Mouse (Mus musculus) monocyte, adult 5-6 weeks (primary cell): ENCODE data around the gene Zfp367. TPM values are rescaled to one million over a fixed set of nuclear protein-coding genes. Genes with fewer than 3 reads are reported as not detected.

Source experiments
- ATAC-seq: fragments of 153-309, 156-312 bp; replicated peaks from 2 replicates; pipeline ENCODE4 v1.8.0; 2017; ENCODE audit warnings: mild to moderate bottlenecking; ENCODE audit not compliant: low TSS enrichment, insufficient number of reproducible peaks, severe bottlenecking, poor library complexity, low FRiP score
- total RNA-seq: library from RNA; stranded (forward); fragments of 200-1000, 200-491, 200-594 nt; gene quantifications from 3 replicates; pipeline ENCODE4 v1.2.3, GENCODE M21; 2017

Gene Zfp367
- total RNA-seq, 1 experiment from 2014 or later, result 26.9 TPM

DNA sequence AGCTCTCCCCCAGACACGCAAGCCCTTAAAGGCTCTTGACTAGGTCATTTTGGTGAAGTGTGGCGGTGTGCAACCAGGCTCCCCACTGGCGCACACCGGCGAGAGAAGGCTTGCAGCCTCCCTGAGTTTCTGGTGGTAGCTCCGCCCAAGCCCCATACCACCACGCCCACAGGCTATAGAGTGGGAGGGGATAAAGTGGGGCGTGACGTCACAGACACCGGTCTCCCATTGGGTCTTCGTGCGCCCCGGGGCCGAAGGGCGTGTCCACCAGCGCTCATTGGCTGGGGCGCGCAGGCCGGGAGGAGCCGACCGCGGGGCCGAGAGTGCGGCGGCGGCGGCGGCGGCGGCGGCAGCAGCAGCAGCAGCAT, 8.5 kb upstream of the Zfp367 start, which contains the start of gene Habp4:
Gene Habp4 (plus strand): TSS at position 277 of the 368 bp plus-strand sequence.
- ATAC-seq, result peak; percentile 98

DNA sequence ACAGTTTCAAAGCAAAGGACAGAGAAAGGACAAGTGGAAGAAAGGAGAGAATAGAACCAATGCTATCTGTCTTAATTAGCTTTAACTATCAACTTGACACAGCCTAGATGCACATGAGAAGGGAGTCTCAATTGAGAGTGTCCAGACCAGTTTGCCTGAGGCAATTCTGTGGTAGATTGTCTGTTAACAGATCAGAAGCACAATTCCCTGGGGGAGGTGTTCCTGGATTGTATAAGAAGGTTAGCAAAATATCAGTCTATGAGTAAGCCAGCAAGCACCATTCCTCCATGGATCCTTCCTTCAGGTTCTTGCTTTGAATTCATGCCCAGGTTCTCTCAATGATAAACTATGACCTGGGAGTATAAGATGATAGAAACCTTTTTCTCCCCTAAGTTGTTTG, 4.0 kb upstream of the Zfp367 start:
- no peak for ATAC-seq

DNA sequence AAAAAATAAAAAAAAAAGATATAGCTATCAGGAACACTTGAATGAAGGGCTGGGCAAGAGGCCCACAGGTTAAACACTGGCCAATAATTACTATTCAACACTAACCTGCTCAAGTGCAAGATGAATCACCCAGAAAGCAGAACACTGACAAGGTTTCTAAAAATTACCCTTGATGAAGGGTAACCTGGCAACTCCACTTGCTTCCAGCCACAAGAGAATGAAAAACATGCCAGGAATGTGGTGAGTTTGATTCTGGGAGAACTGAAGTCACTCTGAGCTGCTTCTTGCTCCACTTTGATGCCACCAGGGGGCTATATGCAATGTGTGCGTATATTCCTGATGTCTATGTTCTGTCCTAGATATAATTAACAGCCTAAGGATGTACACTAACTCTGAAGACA, 2.2 kb upstream of the Zfp367 start:
- no peak for ATAC-seq

DNA sequence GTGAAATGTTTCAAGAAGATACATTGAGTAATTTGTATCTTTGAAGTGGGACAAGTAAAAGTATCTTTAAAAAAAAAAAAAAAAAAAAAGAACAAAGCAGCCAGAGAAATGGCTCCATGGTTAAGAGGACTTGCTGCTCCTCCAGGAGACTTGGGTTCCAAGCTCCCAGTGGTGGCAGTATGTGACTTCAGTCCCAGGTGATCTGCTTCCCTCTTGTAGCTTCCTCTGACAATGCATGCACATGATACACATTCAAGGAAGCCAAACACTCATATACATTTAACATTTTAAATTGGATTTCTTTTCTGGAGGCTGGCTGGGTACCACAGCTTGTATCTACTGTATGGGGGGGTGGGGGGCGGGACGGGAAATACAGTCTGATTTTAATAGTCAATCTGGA, 1.6 kb upstream of the Zfp367 start:
- no peak for ATAC-seq

DNA sequence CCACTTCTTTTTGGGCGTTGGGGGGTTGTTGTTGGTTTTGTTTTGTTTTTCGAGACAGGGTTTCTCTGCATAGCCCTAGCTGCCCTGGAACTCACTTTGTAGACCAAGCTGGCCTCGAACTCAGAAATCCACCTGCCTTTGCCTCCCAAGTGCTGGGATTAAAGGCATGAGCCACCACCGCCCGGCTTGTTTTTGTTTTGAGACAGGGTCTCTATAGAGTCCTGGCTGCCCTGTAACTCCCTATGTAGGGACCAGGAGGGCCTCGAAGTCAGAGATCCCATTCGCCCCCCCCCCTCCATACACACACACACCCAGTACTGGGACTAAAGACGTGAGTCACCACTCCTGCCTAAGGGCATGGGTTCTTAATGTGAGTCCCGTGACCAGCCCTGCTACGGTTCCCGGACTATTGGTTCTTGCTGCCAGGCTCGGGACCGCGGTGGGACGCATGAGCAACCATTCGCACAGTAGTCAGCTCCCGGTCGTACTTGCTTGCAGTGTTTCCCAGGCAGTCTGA, 807 bp upstream of the Zfp367 start:
- 0 out of 2 replicates have a peak, but pooled peaks have one; percentile 7 for ATAC-seq

DNA sequence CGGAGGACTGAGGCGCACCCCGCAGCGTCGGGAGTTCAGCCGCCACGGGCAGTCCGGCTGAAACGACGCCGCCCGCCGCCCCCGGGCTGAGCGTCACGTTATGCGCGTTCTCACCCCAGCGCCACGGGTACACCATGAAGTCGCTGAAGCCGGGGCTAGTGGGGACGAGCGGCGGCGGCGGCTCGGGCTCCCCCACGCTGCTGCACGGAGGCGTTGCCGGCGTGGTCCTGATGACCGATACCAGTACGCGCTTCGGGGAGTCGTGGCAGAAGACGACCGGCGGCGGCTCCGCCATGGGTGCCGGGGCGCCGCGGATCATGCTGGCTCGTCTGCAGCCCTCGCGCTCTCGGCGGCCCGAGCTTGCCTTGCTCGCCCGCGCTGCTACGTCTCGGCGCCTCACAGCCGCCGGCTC, 325 bp downstream of the Zfp367 start:
- no peak for ATAC-seq

DNA sequence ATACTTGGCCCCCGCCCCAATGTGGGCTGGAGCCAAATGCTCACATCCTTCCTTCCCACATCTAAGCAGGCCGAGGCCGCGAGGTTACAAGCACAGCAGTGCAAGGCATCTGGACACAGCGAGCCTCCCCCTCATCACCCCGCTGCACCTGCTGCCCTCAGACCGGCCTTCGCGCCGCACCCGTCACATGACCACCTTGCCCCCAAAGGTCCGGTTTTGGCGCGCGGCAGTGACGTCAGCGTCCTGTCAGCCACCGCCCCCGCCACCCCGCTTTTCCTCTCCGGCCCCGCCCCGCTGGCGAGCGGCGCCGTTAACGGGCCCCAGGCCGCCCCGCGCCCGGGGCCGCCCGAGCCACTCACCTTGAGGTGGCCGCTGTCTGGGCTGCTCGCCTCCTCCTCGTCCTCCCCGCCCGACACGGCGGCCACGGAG, 747 bp downstream of the Zfp367 start:
- ATAC-seq, result peak; percentile 32

DNA sequence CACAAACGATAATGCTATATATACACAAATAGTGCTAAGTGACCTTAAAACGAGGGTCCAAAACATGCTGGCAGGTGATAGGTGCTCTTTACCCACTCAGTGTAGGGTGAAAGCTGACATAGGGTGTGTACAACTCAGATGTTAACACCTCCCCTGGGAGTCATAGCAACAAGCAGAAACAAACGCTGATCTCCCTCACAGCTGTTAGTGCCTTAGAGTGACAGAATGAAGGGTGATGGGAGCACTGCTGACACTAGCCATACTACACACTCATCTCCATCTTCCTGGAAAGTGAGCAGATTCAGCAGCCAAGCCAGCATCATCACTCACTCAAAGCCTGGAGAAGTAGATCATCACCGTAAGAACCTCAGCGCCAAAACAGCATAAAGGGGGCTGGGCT, 2.9 kb downstream of the Zfp367 start:
- no peak for ATAC-seq

DNA sequence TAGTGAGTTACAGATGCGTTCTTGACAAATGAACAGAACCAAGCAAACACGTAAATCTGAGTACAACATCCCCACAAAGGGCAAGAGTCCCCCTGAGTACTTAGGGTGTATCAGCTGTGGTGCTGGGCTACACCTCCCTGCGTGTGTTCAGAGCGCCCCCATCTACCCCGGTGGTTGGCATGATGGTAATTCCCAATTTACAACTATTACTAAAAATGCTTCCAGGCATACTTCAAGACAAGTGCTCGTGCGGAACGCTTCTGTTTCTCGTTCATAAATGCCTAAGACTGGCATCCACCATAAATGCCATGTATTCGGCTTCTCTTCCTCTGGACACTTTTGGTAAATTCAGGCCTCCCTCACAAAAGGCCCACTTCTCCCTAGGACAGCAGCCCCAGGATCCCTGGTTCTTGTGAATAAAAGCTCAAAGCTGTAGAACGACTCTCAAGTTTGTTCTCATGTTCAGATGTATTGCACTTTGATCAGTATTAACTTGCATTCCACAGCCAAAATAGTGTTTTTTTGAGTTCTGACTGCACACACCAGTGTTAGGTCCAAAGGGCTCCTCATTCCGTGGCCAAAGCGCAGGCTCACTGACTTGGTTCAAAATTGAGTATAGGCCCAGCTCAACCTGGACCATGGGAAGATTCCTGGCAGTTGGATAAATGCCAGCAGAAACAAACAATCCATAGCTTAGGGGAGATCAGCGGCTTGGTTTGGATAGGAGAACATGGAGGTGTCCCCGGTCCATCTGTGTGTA, 23.2 kb downstream of the Zfp367 start:
- 0 out of 2 replicates have a peak, but pooled peaks have one; percentile 28 for ATAC-seq

DNA sequence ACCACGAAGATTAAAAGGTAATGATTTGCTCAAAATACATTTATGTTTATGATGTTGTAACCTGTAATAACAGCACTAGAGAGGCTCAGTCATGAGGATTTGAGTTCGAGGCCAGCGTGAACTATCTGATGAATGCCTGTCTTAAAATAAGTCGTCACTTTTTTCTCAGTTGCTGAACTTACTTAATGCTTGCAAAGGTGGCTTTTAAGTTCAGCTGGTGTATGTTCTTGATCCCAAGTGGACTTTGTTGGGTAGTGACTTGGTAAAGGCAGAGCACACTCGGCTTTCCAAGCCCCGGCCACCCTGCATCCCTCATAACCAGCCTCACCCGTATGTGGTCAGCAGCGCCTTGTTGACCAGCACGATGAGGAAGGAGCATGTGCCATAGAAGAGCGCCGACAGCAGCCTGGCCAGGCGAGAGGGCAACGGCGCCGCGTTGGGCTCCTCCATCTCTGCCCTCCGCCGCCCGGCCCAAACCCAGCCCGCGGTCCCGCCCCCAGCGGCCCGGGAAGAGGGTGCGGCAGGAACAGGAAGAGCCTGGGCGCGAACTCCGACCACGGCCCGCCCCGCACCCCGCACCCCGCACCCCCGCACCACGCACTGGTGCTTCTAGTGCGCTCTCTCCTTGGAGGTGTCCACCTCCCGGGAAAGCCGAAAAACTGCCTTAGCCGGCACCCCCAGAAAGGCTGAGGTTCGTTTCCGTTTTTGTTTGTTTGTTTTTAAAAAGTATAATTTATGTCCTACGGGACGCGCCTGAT, 24.0 kb downstream of the Zfp367 start, which contains the start of gene Slc35d2:
Gene Slc35d2 (minus strand): TSS at position 511 of the 758 bp plus-strand sequence.
- ATAC-seq, result peak; percentile 34

DNA sequence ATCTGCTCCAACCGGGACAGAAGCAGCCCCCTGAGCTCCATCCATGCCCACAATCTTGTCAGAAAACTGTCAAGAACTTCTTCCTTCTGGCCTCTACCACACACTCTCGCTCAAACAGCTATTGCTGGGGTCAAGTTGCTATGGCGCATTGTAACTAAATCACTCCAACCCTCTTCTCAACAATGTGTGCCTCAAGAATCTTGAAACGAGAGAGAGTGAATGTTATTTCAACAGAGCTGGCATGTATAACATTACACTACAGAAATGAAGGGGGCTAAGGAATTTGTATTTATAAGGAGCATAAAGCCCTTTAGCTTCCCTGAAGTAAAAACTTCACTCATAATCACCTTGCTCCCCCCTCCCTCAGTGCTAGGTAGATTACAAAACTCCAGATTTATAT, 26.7 kb downstream of the Zfp367 start:
- no peak for ATAC-seq

DNA sequence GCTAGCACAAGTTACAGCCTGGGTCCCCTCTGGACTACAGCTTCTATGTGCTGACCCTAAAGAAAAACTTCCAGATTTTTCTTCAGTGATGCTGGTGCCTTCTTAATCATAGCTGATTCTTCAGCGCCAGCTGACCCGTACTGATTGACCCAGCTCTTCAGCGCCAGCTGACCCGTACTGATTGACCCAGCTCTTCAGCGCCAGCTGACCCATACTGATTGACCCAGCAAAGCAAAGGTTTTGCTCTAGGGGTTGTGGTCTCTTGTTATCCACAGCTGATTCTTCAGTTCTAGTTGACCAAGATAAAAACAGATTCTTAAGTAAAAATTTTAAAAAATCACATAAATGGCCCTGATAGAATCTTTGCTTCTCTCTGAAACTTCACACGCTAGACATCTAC, 28.1 kb downstream of the Zfp367 start:
- ATAC-seq, result no peak

DNA sequence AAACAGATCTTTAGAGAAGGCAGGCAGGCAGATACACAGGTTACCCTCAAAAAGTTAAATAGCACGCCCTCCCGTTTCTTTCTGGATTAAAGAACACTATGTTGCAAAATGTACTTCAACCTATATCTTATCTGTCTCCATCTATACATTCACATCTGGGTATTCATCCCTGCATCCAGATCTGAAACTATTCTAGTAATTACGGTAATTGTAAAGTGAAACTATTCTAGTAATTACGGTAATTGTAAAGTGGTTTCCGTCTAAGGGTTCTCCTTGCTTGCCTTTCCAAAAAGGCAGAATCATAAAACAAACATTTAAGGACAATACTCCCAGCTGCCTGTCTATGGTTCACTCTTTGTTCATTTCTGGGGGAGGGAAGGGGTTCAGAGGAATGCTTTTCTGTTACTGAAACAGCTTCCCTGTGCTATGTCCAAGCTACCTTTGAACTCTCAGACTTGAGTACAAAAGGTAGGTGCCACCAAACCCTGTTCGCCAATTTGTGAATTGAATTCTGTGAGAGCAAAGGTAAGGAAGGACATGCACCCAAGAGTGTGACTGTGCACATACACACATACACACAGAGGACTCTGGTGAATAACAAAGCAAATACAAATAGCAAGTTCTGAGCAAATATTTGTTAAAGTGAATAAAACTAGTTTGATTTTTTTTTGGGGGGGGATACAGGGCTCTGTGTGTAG, 29.4 kb downstream of the Zfp367 start:
- no peak for ATAC-seq

DNA sequence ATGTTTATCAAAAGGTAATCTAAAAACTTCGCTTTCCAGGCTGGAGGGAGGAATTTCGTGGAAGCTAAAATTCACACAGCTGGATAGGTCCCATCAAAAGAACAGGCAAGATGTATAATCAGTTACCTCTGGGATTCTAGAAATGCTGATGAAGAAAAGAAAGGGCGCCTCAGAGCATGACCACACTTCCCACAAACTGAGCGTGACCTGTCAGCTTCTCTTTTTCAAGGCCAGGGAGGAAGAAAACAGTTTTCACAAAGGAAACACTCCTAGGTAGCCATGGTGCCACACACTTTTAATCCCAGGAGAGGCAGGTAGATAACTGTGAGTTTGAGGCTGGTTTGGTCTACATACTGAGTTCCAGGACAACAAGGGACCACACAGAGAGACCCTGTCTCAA, 32.2 kb downstream of the Zfp367 start:
- no peak for ATAC-seq

DNA sequence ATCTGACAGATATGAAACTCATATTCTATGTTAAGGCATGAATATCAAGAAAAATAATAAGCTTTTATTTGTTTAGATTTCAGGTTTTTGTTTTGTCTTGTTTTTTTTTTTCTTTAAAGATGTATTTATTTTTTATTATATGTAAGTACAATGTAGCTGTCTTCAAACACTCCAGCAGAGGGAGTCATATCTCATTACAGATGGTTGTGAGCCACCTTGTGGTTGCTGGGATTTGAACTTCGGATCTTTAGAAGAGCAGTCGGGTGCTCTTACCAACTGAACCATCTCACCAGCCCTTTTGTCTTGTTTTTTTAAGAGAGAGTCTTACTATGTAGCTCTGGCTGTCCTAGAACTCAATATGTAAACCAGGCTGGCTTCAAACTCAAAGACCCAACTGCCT, 35.6 kb downstream of the Zfp367 start:
- no peak for ATAC-seq

DNA sequence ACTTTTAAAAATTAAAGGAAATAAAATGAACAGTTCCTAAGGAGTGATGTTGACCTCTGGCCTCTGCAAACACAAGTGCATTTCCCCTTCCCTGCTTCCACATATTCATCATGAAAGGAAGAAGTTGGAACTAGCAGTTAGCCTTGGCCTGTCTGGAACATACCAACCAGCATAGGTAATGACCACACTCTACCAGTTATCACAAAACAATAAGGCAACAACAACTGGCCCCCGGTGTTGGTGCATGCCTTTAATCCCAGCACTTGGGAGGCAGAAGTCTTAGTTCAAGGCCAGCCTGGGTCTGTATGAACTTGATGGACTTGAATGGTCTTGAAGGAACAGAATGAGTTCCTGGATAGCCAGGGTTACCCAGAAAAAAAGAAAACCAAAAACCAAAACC, 42.6 kb downstream of the Zfp367 start:
- ATAC-seq, result no peak

DNA sequence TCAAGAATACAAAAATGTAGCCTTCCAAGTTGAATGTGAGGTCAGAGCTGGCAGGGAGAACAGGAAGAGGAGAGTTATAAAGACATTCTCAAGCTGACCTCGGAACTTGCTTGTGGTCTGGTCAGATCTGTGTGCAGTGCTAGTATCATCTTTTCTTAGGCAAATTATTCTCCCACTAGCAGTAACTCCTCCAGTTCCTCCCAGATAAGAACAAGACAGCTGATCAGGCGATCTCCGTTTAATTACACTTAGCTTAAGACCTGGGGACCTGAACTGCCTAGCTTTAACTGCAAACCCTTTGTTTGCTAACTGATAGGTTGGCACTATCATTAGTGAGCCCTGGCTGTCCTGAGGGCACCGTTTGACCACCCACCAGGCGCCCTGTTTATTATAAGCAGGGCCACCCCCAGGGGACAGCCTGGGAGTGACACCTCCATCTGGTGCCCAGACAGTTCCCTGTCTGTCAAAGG, 44.6 kb downstream of the Zfp367 start:
- no peak for ATAC-seq

DNA sequence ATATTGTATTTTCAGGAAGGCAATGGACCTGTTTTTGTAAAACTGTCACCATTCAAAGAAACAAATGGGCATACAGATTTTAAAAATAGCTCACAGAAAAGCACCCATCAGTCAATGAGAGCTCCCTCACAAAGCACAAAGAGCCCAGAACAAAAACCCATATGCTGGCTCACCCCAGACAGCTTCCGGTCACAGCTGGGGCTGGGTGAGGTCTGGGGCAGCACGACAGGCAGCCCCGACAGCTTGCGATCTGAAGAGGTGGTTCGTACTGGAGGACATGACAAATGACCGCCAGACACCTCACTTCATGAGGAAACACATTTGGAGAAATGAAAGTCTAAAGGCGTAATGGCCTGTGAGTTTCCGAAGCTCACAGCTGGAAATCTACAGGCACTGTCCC, 45.5 kb downstream of the Zfp367 start:
- no peak for ATAC-seq

DNA sequence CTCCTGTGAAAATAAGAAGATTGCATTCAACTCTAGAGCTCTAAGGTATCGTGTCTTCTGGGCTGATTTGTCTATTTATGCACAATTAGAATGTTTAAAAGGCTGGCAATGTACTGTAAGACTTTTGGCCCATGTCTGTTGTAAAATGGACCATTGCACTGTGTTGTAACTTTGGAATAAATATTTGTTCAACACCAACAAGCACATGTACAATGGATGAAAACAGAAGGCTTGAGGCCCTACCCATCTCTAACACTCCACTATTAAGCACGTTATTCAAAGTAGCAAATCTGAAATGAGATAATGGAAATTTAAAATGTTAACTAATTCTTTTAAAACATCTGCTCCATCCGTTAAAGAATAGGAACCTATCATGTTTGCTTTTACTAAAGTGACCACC, 45.9 kb downstream of the Zfp367 start:
- no peak for ATAC-seq
